Mouse (Mus musculus) midbrain, embryonic 12.5 days (tissue): ENCODE data around the gene Gm11114. TPM values are rescaled to one million over a fixed set of nuclear protein-coding genes. Genes with fewer than 3 reads are reported as not detected.

Experiments used
- ATAC-seq: fragments of 200-750 bp; cut with Nextera tagmentation; 2 replicates; pipeline ENCODE4 v1.8.0; 2017; ENCODE audit warnings: low read depth, moderate TSS enrichment, moderate library complexity; ENCODE audit not compliant: low FRiP score
- H3K27ac ChIP-seq: fragments of 300-500 bp; sonication (generic); replicated peaks from 2 replicates; pipeline ENCODE4 v1.5.1; 2016; ENCODE audit warnings: mild to moderate bottlenecking
- H3K27me3 ChIP-seq: fragments of 300-500 bp; sonication (generic); 2 replicates; pipeline ENCODE4 v1.6.1; 2016; ENCODE audit warnings: mild to moderate bottlenecking
- H3K36me3 ChIP-seq: fragments of 300-500 bp; sonication (generic); 2 replicates; pipeline ENCODE4 v1.6.1; 2016
- H3K4me1 ChIP-seq: fragments of 300-500 bp; sonication (generic); 2 replicates; pipeline ENCODE4 v1.6.1; 2016
- H3K4me2 ChIP-seq: fragments of 300-500 bp; sonication (generic); replicated peaks from 2 replicates; pipeline ENCODE4 v1.6.1; 2016; ENCODE audit warnings: mild to moderate bottlenecking, moderate library complexity
- H3K4me3 ChIP-seq: fragments of 300-500 bp; sonication (generic); 2 replicates; pipeline ENCODE4 v1.5.1; 2016; ENCODE audit warnings: mild to moderate bottlenecking
- H3K9ac ChIP-seq: fragments of 300-500 bp; sonication (generic); replicated peaks from 2 replicates; pipeline ENCODE4 v1.6.1; 2016; ENCODE audit warnings: mild to moderate bottlenecking, moderate library complexity
- H3K9me3 ChIP-seq: fragments of 300-500 bp; sonication (generic); 2 replicates; pipeline ENCODE4 v1.6.1; 2016; ENCODE audit warnings: mild to moderate bottlenecking
- WGBS: fragments of 180-500 bp; shearing (Covaris S2); methylation state at CpG from one replicate; pipeline ENCODE4 v1.1.7; 2016; 5-methylcytosine and 5-hydroxymethylcytosine counted together
- polyA plus RNA-seq: library from polyadenylated mRNA; unstranded; fragments of >200 nt; fragmentation: Nextera tagmentation; extraction: Ambion mirVana; gene quantifications from 2 replicates; pipeline ENCODE4 v1.2.1, GENCODE M21; 2016

Gm11114 gene
- polyA plus RNA-seq, 1 experiment from 2014 or later = not detected

DNA sequence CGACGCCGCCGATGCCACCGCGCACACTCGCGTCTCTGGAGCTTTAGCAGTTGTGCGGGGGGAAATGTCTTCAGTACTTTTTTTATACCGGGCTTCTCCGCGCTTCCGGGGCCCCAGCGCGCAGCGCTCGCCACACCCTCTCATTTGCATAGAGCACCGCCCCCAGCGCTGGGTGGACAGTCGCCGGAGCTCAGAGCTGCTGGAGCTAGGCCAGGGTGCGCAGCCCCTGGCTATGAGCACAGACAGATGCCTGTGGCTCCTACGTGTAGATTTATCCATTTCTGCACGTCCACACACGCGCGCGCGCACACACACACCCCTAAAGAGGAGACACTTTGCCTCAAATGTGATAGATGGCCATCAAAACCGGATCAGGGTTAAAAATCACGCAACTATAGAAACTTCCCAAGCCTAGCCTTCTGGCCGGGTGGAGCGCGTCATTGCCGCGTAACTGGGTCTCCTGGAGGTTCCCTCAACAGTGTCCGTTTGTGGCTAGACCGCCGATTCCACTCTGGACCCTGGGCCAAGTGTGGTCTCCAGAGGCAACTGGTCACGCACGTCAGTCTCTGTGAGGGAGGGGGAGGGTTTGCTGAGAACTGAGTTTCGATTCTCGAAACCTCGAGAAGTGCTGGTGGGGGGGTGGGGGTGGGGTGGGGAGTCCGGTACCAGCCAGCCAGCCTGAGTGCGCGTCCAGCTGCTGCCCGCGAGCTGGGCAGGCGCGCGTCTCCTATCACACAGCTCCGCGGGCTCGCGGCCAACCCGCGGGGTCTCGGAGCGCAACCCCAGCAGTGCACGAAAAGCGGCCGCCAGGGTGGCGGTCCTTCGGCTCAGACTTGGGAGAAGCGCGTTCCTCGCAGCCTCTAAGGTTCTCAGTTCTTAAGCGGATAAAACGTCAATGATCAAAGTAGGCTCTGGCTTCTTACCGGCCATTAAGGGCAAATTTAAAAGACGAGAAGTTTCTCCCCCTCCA lies 15.0 kb downstream of the Gm11114 start, which contains the start of gene Tent5a:
Tent5a (minus strand) TSS at position 107 of the 970 bp plus-strand sequence.
- Histone ChIP-seq H3K9ac (peak within 1 kb of the TSS; percentile 59), H3K9me3 (no peaks in the 10 kb centered on the region), H3K27me3 (peaks cover 32% of the 10 kb centered on the region), H3K4me2 (peak within 1 kb of the TSS; percentile 91), H3K4me3 (peak within 1 kb of the TSS; percentile 76), H3K27ac (peak within 1 kb of the TSS; percentile 54), H3K36me3 (no peaks in the 10 kb centered on the region), H3K4me1 (peaks cover 5% of the 10 kb centered on the region; the same call in 1 of the 2 replicates)
- ATAC-seq = peak; percentile 95
- WGBS = under 1% methylated on average over 65 of the region's 72 CpGs

- peak overlapping the region; percentile 91 for H3K4me2 ChIP-seq
- 2% methylated on average over 16 of the region's 16 CpGs for WGBS
Measured at GRCm38 (mm10) chr9:85328259-85328658, 15.7 kb downstream of the Gm11114 start.

DNA sequence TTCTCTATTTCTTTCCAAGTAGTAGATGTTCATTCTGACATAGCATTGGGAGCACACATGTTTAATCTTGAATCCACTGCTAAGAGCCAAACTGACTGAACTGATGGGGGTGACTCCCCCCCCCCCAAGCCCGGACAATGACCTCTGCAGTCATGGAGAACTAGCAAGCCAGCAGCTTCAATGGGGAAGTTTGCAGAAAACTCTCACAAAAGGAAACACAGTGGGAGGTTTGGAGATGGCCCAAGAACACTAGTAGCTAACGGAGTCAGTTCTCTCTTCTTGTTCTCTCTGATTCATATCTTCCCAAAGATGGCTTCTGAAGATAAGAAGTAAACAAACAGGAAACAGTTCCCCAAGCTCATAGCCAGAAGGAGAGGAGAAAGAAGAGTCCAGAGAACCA lies 18.9 kb downstream of the Gm11114 start:
- H3K27me3 ChIP-seq = peaks cover 9% of the 10 kb centered on the region
- H3K9me3 ChIP-seq = no peaks in the 10 kb centered on the region
- no peak overlapping the region for H3K4me3 ChIP-seq
- ATAC-seq = no peak
- 72% methylated on average over 2 of the region's 2 CpGs for WGBS
- no peaks in the 10 kb centered on the region for H3K36me3 ChIP-seq
- no peak overlapping the region for H3K27ac ChIP-seq
- no peaks in the 10 kb centered on the region for H3K4me1 ChIP-seq
- no peak overlapping the region for H3K9ac ChIP-seq
- H3K4me2 ChIP-seq = no peak overlapping the region

More at GRCm38 (mm10) chr9:85328259-85328658, 15.7 kb downstream of the Gm11114 start:
- H3K36me3 ChIP-seq = no peaks in the 10 kb centered on the region
- H3K4me3 ChIP-seq = peak overlapping the region; percentile 76
- no peaks in the 10 kb centered on the region for H3K9me3 ChIP-seq
- peaks cover 5% of the 10 kb centered on the region; the same call in 1 of the 2 replicates for H3K4me1 ChIP-seq
- H3K9ac ChIP-seq = peak overlapping the region; percentile 59; the same call in 1 of the 2 replicates
- H3K27me3 ChIP-seq = peaks cover 32% of the 10 kb centered on the region
- H3K27ac ChIP-seq = peak overlapping the region; percentile 54
- ATAC-seq = peak; percentile 35

DNA sequence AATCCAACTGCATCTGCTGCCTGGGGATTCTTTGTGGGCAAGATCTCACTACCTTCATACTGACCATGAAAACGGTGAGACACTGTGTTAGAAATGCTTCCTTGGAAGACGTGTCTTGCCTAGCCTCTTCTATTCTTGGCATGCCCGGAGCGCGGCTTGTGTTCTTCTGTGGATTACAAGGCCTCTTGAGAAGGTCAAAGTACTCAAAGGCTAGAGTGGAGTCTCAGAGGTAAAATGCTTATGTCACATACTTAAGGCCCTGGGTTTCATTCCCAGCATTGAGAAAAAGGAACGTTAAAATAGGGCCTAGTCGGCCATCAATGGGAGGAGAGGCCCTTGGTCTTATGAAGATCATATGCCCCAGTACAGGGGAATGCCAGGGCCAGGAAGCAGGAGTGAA lies 23.5 kb downstream of the Gm11114 start:
- Histone ChIP-seq H3K27me3 (no peaks in the 10 kb centered on the region), H3K4me3 (no peak overlapping the region), H3K27ac (no peak overlapping the region), H3K4me2 (no peak overlapping the region), H3K9ac (no peak overlapping the region), H3K9me3 (no peaks in the 10 kb centered on the region), H3K36me3 (no peaks in the 10 kb centered on the region), H3K4me1 (no peaks in the 10 kb centered on the region)
- no peak for ATAC-seq
- 87% methylated on average over 7 of the region's 7 CpGs for WGBS

- Histone ChIP-seq H3K4me3 (no peak overlapping the region), H3K4me2 (no peak overlapping the region), H3K4me1 (no peaks in the 10 kb centered on the region), H3K27ac (no peak overlapping the region), H3K9me3 (no peaks in the 10 kb centered on the region), H3K9ac (no peak overlapping the region), H3K36me3 (no peaks in the 10 kb centered on the region), H3K27me3 (no peaks in the 10 kb centered on the region)
- 62% methylated on average over 3 of the region's 3 CpGs for WGBS
- ATAC-seq = no peak
Measured at GRCm38 (mm10) chr9:85340303-85340702, 27.7 kb downstream of the Gm11114 start.

DNA sequence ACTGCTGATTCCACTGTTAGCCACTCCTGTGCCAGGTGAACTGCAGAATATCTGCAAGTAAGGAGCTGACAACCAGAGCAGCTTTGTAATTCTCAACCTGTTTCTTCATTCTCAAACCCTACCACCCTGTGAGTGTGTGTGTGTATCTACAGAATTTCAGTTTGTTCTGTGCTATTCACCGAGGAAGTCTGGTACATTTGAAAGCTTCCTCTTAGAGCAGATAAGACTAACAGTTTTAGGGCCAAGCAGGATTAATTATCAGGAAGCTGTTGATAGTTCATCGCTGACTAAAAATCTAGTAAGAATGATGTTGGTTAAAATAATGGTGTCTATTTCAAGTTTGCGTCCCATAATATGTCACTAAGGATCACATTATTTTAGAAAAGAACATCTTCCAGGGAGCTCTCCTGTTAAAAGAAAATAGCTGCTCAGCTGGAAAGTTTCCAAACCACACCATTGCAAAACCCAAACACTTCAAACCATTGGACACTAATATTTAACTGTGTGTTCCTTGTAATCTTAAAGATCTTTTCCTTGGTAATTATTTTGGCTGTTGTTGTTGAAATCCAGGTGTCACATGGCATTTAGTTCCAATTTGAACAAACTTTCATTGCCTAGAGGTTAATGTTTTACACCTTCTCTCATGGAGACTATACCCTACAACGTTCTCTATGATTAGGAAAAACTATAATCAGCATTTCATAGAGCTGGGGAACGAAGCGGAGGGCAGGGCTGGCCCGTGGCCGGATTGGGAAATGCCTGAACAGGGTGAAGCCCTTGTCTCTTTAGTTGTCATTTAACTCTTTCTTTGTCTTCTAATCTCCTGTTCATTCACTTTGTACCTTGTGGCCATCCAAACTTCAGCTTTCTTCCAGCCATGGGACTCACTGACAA lies 30.6 kb downstream of the Gm11114 start:
- H3K4me1 ChIP-seq = no peaks in the 10 kb centered on the region
- no peaks in the 10 kb centered on the region for H3K36me3 ChIP-seq
- H3K4me2 ChIP-seq = no peak overlapping the region
- no peak for ATAC-seq
- H3K27me3 ChIP-seq = no peaks in the 10 kb centered on the region
- H3K4me3 ChIP-seq = no peak overlapping the region
- WGBS = 89% methylated on average over 8 of the region's 8 CpGs
- H3K9me3 ChIP-seq = no peaks in the 10 kb centered on the region
- H3K9ac ChIP-seq = no peak overlapping the region
- no peak overlapping the region for H3K27ac ChIP-seq

DNA sequence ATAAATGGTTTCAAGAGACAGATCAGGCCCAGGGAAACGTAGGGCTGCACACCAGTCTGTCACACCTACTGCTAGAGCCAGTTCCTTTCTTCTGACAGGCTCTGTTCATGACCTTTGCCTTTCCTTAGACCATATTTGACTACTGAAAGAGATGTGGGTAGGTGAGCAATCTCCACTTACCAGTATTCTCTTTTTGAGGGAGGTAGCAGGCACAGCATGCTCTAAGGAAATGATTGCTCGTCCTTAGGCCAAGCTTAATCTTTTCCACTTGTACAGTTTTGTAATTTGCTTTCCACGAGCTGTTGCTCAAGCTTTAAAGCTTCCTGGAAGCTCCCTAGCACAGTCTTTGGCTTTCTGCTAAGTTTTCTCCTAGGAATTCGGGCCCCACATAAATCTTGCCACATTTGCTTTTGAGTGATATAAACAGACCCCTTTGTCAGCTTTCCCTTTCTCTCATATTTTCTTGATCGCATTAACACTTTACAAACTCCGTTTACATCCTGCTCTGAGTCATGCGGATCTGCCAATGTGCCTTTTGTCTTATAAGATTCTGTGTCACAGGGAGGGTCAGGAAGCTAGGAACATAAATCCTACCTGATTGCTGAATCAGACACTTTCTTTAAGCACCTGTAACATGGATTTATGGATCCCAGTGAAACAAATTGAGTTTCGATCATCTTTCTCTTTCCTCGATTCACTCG lies 35.4 kb downstream of the Gm11114 start:
- WGBS = 88% methylated on average over 10 of the region's 10 CpGs
- Histone ChIP-seq H3K9me3 (no peaks in the 10 kb centered on the region), H3K4me1 (no peaks in the 10 kb centered on the region), H3K9ac (no peak overlapping the region), H3K27me3 (no peaks in the 10 kb centered on the region), H3K36me3 (no peaks in the 10 kb centered on the region), H3K4me3 (no peak overlapping the region), H3K27ac (no peak overlapping the region), H3K4me2 (no peak overlapping the region)
- no peak for ATAC-seq

- Histone ChIP-seq H3K4me1 (no peaks in the 10 kb centered on the region), H3K4me2 (no peak overlapping the region), H3K9ac (no peak overlapping the region), H3K27me3 (no peaks in the 10 kb centered on the region), H3K9me3 (no peaks in the 10 kb centered on the region), H3K27ac (no peak overlapping the region), H3K36me3 (no peaks in the 10 kb centered on the region), H3K4me3 (no peak overlapping the region)
- 52% methylated on average over 5 of the region's 5 CpGs for WGBS
- no peak for ATAC-seq
Measured at GRCm38 (mm10) chr9:85355559-85355958, 43.0 kb downstream of the Gm11114 start.

DNA sequence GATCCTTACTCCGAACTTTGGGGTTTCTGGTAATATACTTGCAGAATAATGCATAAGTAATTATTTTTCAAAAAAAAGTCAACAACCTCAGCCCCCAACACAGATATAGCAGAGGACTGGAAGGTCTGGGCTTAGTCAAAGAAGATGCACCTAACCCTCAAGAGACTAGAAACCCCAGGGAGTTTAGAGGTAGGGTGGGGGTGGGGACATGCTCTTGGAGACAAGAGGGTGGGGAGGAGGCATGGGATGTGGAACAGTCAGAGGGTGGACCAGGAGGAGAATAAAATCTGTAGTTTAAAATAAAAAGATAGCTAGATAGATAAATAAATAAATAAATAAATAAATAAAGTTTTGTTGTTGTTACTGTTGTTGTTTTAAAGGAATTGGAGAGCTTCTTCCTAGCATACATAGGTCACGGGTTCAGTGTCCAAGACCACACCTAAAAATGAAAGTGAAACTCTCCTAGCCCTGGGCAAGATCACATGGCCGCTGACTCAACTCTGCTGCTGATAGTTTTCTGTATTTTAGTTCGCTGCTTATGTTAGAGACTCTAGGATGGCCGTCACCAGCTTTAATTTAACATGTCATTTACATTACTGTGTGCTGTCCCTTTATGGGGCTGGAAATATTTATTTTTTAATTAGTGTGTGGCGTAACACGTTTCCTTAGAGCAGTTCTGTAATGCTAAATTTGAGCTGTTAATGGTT lies 44.7 kb downstream of the Gm11114 start:
- ATAC-seq = no peak
- Histone ChIP-seq H3K27ac (no peak overlapping the region), H3K9me3 (no peaks in the 10 kb centered on the region), H3K4me1 (no peaks in the 10 kb centered on the region), H3K4me3 (no peak overlapping the region), H3K36me3 (no peaks in the 10 kb centered on the region), H3K4me2 (no peak overlapping the region), H3K27me3 (no peaks in the 10 kb centered on the region), H3K9ac (no peak overlapping the region)
- 88% methylated on average over 7 of the region's 7 CpGs for WGBS
